In genomic region chr1:43542339-43542738, GRCm38 (mm10) we compare ENCODE assay signal across 13 mouse cellular contexts.
DNase-seq lines count a peak whose midpoint lies in the region; ATAC-seq and TF ChIP-seq lines count a peak whose summit lies in the region.
"Had no signal": no experiment of that assay in that cellular context is flagged by ENCODE, and none has a peak within 500 bp of the region (broad histone marks: within the 10 kb centered on the region; RNA-seq: fewer than 3 reads in every experiment).

No protein-coding gene starts in this region.

- H3K9me3 ChIP-seq in midbrain, embryonic 16.5 days (replicated peaks; ENCODE audit: control insufficient read depth, low read length, poor library complexity, severe bottlenecking): no peaks in the 10 kb centered on the region
- no peaks in the 10 kb centered on the region for H3K9me3 ChIP-seq in midbrain, postnatal 0 days (ENCODE audit: low read length)
- H3K9me3 ChIP-seq: midbrain, embryonic 12.5 days had no signal

- no peaks in the 10 kb centered on the region for H3K27me3 ChIP-seq in midbrain, embryonic 16.5 days (ENCODE audit: control insufficient read depth, insufficient read depth, low read depth, low read length)
- H3K27me3 ChIP-seq in midbrain, postnatal 0 days (ENCODE audit: insufficient read depth, low read length): no peaks in the 10 kb centered on the region
- H3K27me3 ChIP-seq: midbrain, embryonic 12.5 days had no signal

- 61% methylated on average over 4 of the region's 4 CpGs for WGBS in midbrain, embryonic 16.5 days
- 57% methylated on average over 4 of the region's 4 CpGs for WGBS in midbrain, postnatal 0 days

- no peak for ATAC-seq in midbrain, embryonic 16.5 days
- no peak for ATAC-seq in midbrain, postnatal 0 days (ENCODE audit: low FRiP score)
- peak; percentile 71 for ATAC-seq in activated CD4-positive, CD25-positive, alpha-beta regulatory T cell, adult 4 months
- ATAC-seq in megakaryocyte, adult 5-6 weeks (ENCODE audit: poor library complexity, severe bottlenecking): peak; percentile 45
- no peak; the same call in 1 of the 2 replicates for ATAC-seq in monocyte, adult 5-6 weeks (replicated peaks; ENCODE audit: insufficient number of reproducible peaks, low FRiP score, low TSS enrichment, poor library complexity, severe bottlenecking)
- ATAC-seq: hindbrain, postnatal 0 days had no signal

- peak overlapping the region; percentile 10; the same call in 1 of the 2 replicates for H3K27ac ChIP-seq in midbrain, embryonic 16.5 days (ENCODE audit: low read length)
- H3K27ac ChIP-seq in midbrain, postnatal 0 days (ENCODE audit: low read depth, low read length): no peak overlapping the region
- H3K27ac ChIP-seq: hindbrain, postnatal 0 days; midbrain, embryonic 12.5 days had no signal

- no peak overlapping the region for H3K4me2 ChIP-seq in midbrain, embryonic 16.5 days (ENCODE audit: low read length)
- H3K4me2 ChIP-seq in midbrain, postnatal 0 days (ENCODE audit: low read depth, low read length, poor library complexity, severe bottlenecking): no peak overlapping the region
- H3K4me2 ChIP-seq: midbrain, embryonic 12.5 days had no signal

- H3K4me3 ChIP-seq in midbrain, embryonic 16.5 days (ENCODE audit: low read depth, low read length): no peak overlapping the region
- no peak overlapping the region for H3K4me3 ChIP-seq in midbrain, postnatal 0 days (ENCODE audit: low read depth, low read length)
- H3K4me3 ChIP-seq: midbrain, embryonic 12.5 days had no signal

- no peak for DNase-seq in midbrain, postnatal 0 days (ENCODE audit: low spot score)
- peak; percentile 62 for DNase-seq in thymus, postnatal 14 days
- DNase-seq in kidney, postnatal 10 days: no peak
- no peak for DNase-seq in c-Kit-positive CD71-positive TER-119-positive erythroid progenitor cells, embryonic 14.5 days (ENCODE audit: low spot score)
- DNase-seq: kidney, postnatal 4 days; lung, adult 2 months; right cerebral cortex, postnatal 25 days had no signal

- no peaks in the 10 kb centered on the region for H3K36me3 ChIP-seq in midbrain, embryonic 16.5 days (ENCODE audit: control insufficient read depth, insufficient read depth, low read length)
- no peaks in the 10 kb centered on the region for H3K36me3 ChIP-seq in midbrain, postnatal 0 days (ENCODE audit: insufficient read depth, low read length)
- H3K36me3 ChIP-seq: midbrain, embryonic 12.5 days had no signal

- no peak for TF ChIP-seq CTCF in midbrain, postnatal 0 days (IDR thresholded peaks at IDR 0.05)

- H3K4me1 ChIP-seq in midbrain, embryonic 16.5 days (ENCODE audit: control insufficient read depth, insufficient read depth, low read length): no peaks in the 10 kb centered on the region
- 0 out of 2 replicates have a peak, but pooled peaks cover 5% of the 10 kb centered on the region for H3K4me1 ChIP-seq in midbrain, postnatal 0 days (ENCODE audit: insufficient read depth, low read length)

- no peak overlapping the region for H3K9ac ChIP-seq in midbrain, embryonic 16.5 days (ENCODE audit: low read depth, low read length)
- H3K9ac ChIP-seq in midbrain, postnatal 0 days (replicated peaks; ENCODE audit: low read length, poor library complexity, severe bottlenecking): no peak overlapping the region
- H3K9ac ChIP-seq: midbrain, embryonic 12.5 days had no signal

Comparison
In these comparisons a context has a peak if more than half of its experiments do, and no peak if none do; other contexts are left out.
1. ATAC-seq: peak in activated CD4-positive, CD25-positive, alpha-beta regulatory T cell, adult 4 months (single experiment) and megakaryocyte, adult 5-6 weeks (single experiment); none in midbrain, embryonic 16.5 days (single experiment), midbrain, postnatal 0 days (single experiment) and monocyte, adult 5-6 weeks (single experiment).